Mouse (Mus musculus): ENCODE measurements around the gene Cmpk1. TPM values are rescaled to one million over a fixed set of nuclear protein-coding genes. Genes with fewer than 3 reads are reported as not detected.
A peak's percentile ranks its signal among the peaks of the same experiment; 100 is the strongest.

Gene Cmpk1
- polyA plus RNA-seq, 1 experiment from 2014 or later, result 85.5 TPM

GRCm38 (mm10) chr4:114929155-114929554 lies 57.9 kb downstream of the Cmpk1 start:
- DNase-seq (ENCODE audit: low read depth, low spot score) (no peak), ATAC-seq (no peak)
- POLR2A ChIA-PET, result interaction anchor here (0.6 kb wide), 1 partner anchor 239 kb away, joined by 4 read pairs; no protein-coding TSS in a partner anchor
- CTCF ChIA-PET, result interaction anchor here (0.9 kb wide), 1 partner anchor 19 kb away, joined by 3 read pairs; no protein-coding TSS in a partner anchor
- in situ Hi-C loops (cut with MboI; ENCODE audit: low pct_unique_long_range_greater_than_20kb), result loop anchor here (25.0 kb wide), 1 partner anchor 617 kb away; no protein-coding TSS in a partner anchor
- no peak for TF ChIP-seq CTCF (IDR thresholded peaks at IDR 0.05)
- peaks cover 6% of the 10 kb centered on the region for H3K27me3 ChIP-seq

GRCm38 (mm10) chr4:114925917-114926312 lies 61.1 kb downstream of the Cmpk1 start, which contains the start of gene Foxe3:
TSS of gene Foxe3 (minus strand) at chr4:114926013.
- no peak for TF ChIP-seq CTCF (IDR thresholded peaks at IDR 0.05)
- ATAC-seq, result no peak
- no peak for DNase-seq (ENCODE audit: low read depth, low spot score)
- H3K27me3 ChIP-seq, result peaks cover 6% of the 10 kb centered on the region
- in situ Hi-C loops (cut with MboI; ENCODE audit: low pct_unique_long_range_greater_than_20kb), result loop anchor here (25.0 kb wide), 1 partner anchor 614 kb away; no protein-coding TSS in a partner anchor
- ChIA-PET POLR2A (no interaction called here), CTCF (no interaction called here)

- H3K27me3 ChIP-seq, result peaks cover 6% of the 10 kb centered on the region
Observed at GRCm38 (mm10) chr4:114924971-114925916, 61.8 kb downstream of the Cmpk1 start.

GRCm38 (mm10) chr4:114917091-114917490 lies 70.0 kb downstream of the Cmpk1 start:
- no peaks in the 10 kb centered on the region for H3K27me3 ChIP-seq
- DNase-seq (ENCODE audit: low read depth, low spot score) (peak; percentile 31), ATAC-seq (no peak)
- in situ Hi-C loops (cut with MboI; ENCODE audit: low pct_unique_long_range_greater_than_20kb), result loop anchor here (10.0 kb wide), 1 partner anchor 252 kb away; no protein-coding TSS in a partner anchor
- ChIA-PET POLR2A (no interaction called here), CTCF (interaction anchor here (1.1 to 1.8 kb wide), 3 partner anchors 17 to 30 kb away, joined by 3 to 9 read pairs (median 3); no protein-coding TSS in a partner anchor)
- no peak for TF ChIP-seq CTCF (IDR thresholded peaks at IDR 0.05)

More at GRCm38 (mm10) chr4:114924971-114925916, 61.8 kb downstream of the Cmpk1 start:
- ATAC-seq (no peak), DNase-seq (ENCODE audit: low read depth, low spot score) (no peak)
- TF ChIP-seq CTCF (IDR thresholded peaks at IDR 0.05), result no peak
- in situ Hi-C loops (cut with MboI; ENCODE audit: low pct_unique_long_range_greater_than_20kb), result loop anchor here (25.0 kb wide), 1 partner anchor 613 kb away; no protein-coding TSS in a partner anchor
- ChIA-PET CTCF (no interaction called here), POLR2A (no interaction called here)

- no peaks in the 10 kb centered on the region for H3K27me3 ChIP-seq
- ATAC-seq, result no peak
- TF ChIP-seq CTCF (IDR thresholded peaks at IDR 0.05), result no peak
- in situ Hi-C loops (cut with MboI; ENCODE audit: low pct_unique_long_range_greater_than_20kb), result loop anchor here (10.0 kb wide), 1 partner anchor 251 kb away; no protein-coding TSS in a partner anchor
- POLR2A ChIA-PET, result interaction anchor here (0.7 kb wide), 1 partner anchor 18 kb away, joined by 3 read pairs; no protein-coding TSS in a partner anchor
- CTCF ChIA-PET, result interaction anchor here (1.7 to 2.1 kb wide), 2 partner anchors 16 to 31 kb away, joined by 3 to 6 read pairs; no protein-coding TSS in a partner anchor
- DNase-seq (ENCODE audit: low read depth, low spot score), result no peak
Observed at GRCm38 (mm10) chr4:114916056-114916455, 71.0 kb downstream of the Cmpk1 start.

GRCm38 (mm10) chr4:114913594-114913962 lies 73.5 kb downstream of the Cmpk1 start:
- CTCF ChIA-PET, result no interaction called here
- H3K27me3 ChIP-seq, result no peaks in the 10 kb centered on the region
- DNase-seq (ENCODE audit: low read depth, low spot score), result no peak
- POLR2A ChIA-PET, result interaction anchor here (1.1 kb wide), 1 partner anchor 22 kb away, joined by 4 read pairs; no protein-coding TSS in a partner anchor
- no peak for ATAC-seq
- no peak for TF ChIP-seq CTCF (IDR thresholded peaks at IDR 0.05)
- in situ Hi-C loops (cut with MboI; ENCODE audit: low pct_unique_long_range_greater_than_20kb), result loop anchor here (5.0 to 10.0 kb wide), 2 partner anchors 34 to 249 kb away; no protein-coding TSS in a partner anchor

GRCm38 (mm10) chr4:114912705-114913593 lies 74.1 kb downstream of the Cmpk1 start:
- DNase-seq (ENCODE audit: low read depth, low spot score), result no peak
- H3K27me3 ChIP-seq, result no peaks in the 10 kb centered on the region
- ATAC-seq, result no peak
- ChIA-PET CTCF (interaction anchor here (1.4 kb wide), 1 partner anchor 34 kb away, joined by 4 read pairs; no protein-coding TSS in a partner anchor), POLR2A (no interaction called here)
- in situ Hi-C loops (cut with MboI; ENCODE audit: low pct_unique_long_range_greater_than_20kb), result loop anchor here (5.0 to 10.0 kb wide), 2 partner anchors 34 to 248 kb away; no protein-coding TSS in a partner anchor
- TF ChIP-seq CTCF (IDR thresholded peaks at IDR 0.05), result no peak

- in situ Hi-C loops (cut with MboI; ENCODE audit: low pct_unique_long_range_greater_than_20kb), result loop anchor here (5.0 to 10.0 kb wide), 2 partner anchors 37 to 245 kb away; no protein-coding TSS in a partner anchor
- no peak for DNase-seq (ENCODE audit: low read depth, low spot score)
- ChIA-PET POLR2A (no interaction called here), CTCF (interaction anchor here (0.7 to 1.7 kb wide), 12 partner anchors 9 to 252 kb away, joined by 3 to 8 read pairs (median 4); no protein-coding TSS in a partner anchor)
- ATAC-seq, result no peak
- TF ChIP-seq CTCF (IDR thresholded peaks at IDR 0.05), result no peak
- no peaks in the 10 kb centered on the region for H3K27me3 ChIP-seq
Observed at GRCm38 (mm10) chr4:114909602-114910484, 77.2 kb downstream of the Cmpk1 start.

Other genes starting within 250 kb of the Cmpk1 start
- gene Gm12830, start 165.5 kb downstream of the Cmpk1 start, polyA plus RNA-seq (2021), result not detected
- gene Foxd2, start 78.4 kb downstream of the Cmpk1 start, polyA plus RNA-seq (2021), result 0.92 TPM
- gene Foxe3, start 61.2 kb downstream of the Cmpk1 start, polyA plus RNA-seq (2021), result not detected
- 6.4 TPM for gene Stil, start 12.9 kb upstream of the Cmpk1 start, polyA plus RNA-seq (2021)
- gene Tal1, start 69.2 kb upstream of the Cmpk1 start, polyA plus RNA-seq (2021), result 1.2 TPM
- 142 TPM for gene Pdzk1ip1, start 101.5 kb upstream of the Cmpk1 start, polyA plus RNA-seq (2021)
- not detected for gene Cyp4x1, start 147.0 kb upstream of the Cmpk1 start, polyA plus RNA-seq (2021)